Mouse (Mus musculus): Measurements from ENCODE around the gene Gse1. TPM values are rescaled to one million over a fixed set of nuclear protein-coding genes. Genes with fewer than 3 reads are reported as not detected.

The Gse1 gene
- polyA plus RNA-seq, 1 experiment from 2014 or later, result 11.3 TPM

- ATAC-seq (ENCODE audit: low FRiP score, low TSS enrichment), result no peak
These were observed 91.2 kb downstream of the Gse1 start for GRCm38 (mm10) chr8:120319449-120319848.

GRCm38 (mm10) chr8:120320146-120320545 is 91.9 kb downstream of the Gse1 start:
- H3K36me3 ChIP-seq (ENCODE audit: control insufficient read depth, insufficient read depth, low read length), result no peaks in the 10 kb centered on the region
- H3K9me3 ChIP-seq (ENCODE audit: control insufficient read depth, low read length), result no peaks in the 10 kb centered on the region
- no peak overlapping the region for H3K4me3 ChIP-seq (ENCODE audit: low read length)
- H3K27ac ChIP-seq (ENCODE audit: low read depth, low read length), result no peak overlapping the region
- WGBS, result 86% methylated on average over 5 of the region's 5 CpGs
- no peak for ATAC-seq (ENCODE audit: low FRiP score, low TSS enrichment)
- H3K4me1 ChIP-seq (ENCODE audit: control insufficient read depth, insufficient read depth, low read length), result peaks cover 45% of the 10 kb centered on the region
- no peaks in the 10 kb centered on the region for H3K27me3 ChIP-seq (ENCODE audit: control insufficient read depth, insufficient read depth, low read length)
- no peak overlapping the region for H3K4me2 ChIP-seq (replicated peaks; ENCODE audit: low read depth, low read length)
- no peak overlapping the region for H3K9ac ChIP-seq (ENCODE audit: low read depth, low read length)

More at GRCm38 (mm10) chr8:120319449-120319848, 91.2 kb downstream of the Gse1 start:
- no peak overlapping the region for H3K9ac ChIP-seq (ENCODE audit: low read depth, low read length)
- H3K27ac ChIP-seq (ENCODE audit: low read depth, low read length), result no peak overlapping the region
- H3K36me3 ChIP-seq (ENCODE audit: control insufficient read depth, insufficient read depth, low read length), result no peaks in the 10 kb centered on the region
- H3K4me1 ChIP-seq (ENCODE audit: control insufficient read depth, insufficient read depth, low read length), result peaks cover 39% of the 10 kb centered on the region
- H3K4me2 ChIP-seq (replicated peaks; ENCODE audit: low read depth, low read length), result no peak overlapping the region
- no peak overlapping the region for H3K4me3 ChIP-seq (ENCODE audit: low read length)
- no peaks in the 10 kb centered on the region for H3K9me3 ChIP-seq (ENCODE audit: control insufficient read depth, low read length)
- 26% methylated on average over 7 of the region's 7 CpGs for WGBS
- H3K27me3 ChIP-seq (ENCODE audit: control insufficient read depth, insufficient read depth, low read length), result no peaks in the 10 kb centered on the region

- Histone ChIP-seq H3K4me3 (ENCODE audit: low read length) (no peak overlapping the region), H3K27me3 (ENCODE audit: control insufficient read depth, insufficient read depth, low read length) (no peaks in the 10 kb centered on the region), H3K4me1 (ENCODE audit: control insufficient read depth, insufficient read depth, low read length) (peaks cover 50% of the 10 kb centered on the region), H3K9me3 (ENCODE audit: control insufficient read depth, low read length) (no peaks in the 10 kb centered on the region), H3K36me3 (ENCODE audit: control insufficient read depth, insufficient read depth, low read length) (no peaks in the 10 kb centered on the region), H3K4me2 (replicated peaks; ENCODE audit: low read depth, low read length) (no peak overlapping the region), H3K9ac (ENCODE audit: low read depth, low read length) (no peak overlapping the region), H3K27ac (ENCODE audit: low read depth, low read length) (no peak overlapping the region)
- 52% methylated on average over 6 of the region's 6 CpGs for WGBS
- no peak for ATAC-seq (ENCODE audit: low FRiP score, low TSS enrichment)
These were observed 93.5 kb downstream of the Gse1 start for GRCm38 (mm10) chr8:120321724-120322123.

DNA sequence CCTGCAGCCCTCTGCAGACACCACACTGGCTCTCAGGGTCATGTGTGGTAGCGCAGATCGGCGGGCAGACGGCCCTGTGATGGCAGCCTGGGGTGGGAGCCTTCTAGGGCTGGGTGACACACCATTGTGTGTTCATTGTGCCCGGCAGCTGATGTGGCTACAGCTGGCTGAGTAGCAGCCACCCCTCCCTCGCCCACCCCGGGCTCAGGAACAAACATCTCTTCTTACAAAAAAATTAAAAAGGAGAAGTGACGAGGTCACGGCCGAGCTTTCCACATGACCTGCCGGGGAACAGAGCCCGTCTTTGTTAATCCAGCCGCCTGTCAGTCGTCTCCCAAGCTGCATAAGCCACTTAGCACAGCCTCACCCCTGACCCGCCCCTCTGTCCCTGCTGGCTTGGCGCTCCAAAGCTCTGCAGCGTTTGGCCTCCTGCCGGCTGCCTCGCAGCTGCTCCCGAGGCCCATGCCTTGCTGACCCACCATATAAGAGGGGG is 94.7 kb downstream of the Gse1 start:
- 3% methylated on average over 20 of the region's 20 CpGs for WGBS
- 0 out of 2 replicates have a peak, but pooled peaks cover 2% of the 10 kb centered on the region for H3K9me3 ChIP-seq (ENCODE audit: control insufficient read depth, low read length)
- peaks cover 49% of the 10 kb centered on the region for H3K4me1 ChIP-seq (ENCODE audit: control insufficient read depth, insufficient read depth, low read length)
- no peaks in the 10 kb centered on the region for H3K36me3 ChIP-seq (ENCODE audit: control insufficient read depth, insufficient read depth, low read length)
- H3K27me3 ChIP-seq (ENCODE audit: control insufficient read depth, insufficient read depth, low read length), result no peaks in the 10 kb centered on the region
- H3K4me2 ChIP-seq (replicated peaks; ENCODE audit: low read depth, low read length), result peak overlapping the region; percentile 19
- H3K27ac ChIP-seq (ENCODE audit: low read depth, low read length), result no peak overlapping the region
- H3K9ac ChIP-seq (ENCODE audit: low read depth, low read length), result peak overlapping the region; percentile 12; the same call in 1 of the 2 replicates
- no peak overlapping the region for H3K4me3 ChIP-seq (ENCODE audit: low read length)
- ATAC-seq (ENCODE audit: low FRiP score, low TSS enrichment), result peak; percentile 65

DNA sequence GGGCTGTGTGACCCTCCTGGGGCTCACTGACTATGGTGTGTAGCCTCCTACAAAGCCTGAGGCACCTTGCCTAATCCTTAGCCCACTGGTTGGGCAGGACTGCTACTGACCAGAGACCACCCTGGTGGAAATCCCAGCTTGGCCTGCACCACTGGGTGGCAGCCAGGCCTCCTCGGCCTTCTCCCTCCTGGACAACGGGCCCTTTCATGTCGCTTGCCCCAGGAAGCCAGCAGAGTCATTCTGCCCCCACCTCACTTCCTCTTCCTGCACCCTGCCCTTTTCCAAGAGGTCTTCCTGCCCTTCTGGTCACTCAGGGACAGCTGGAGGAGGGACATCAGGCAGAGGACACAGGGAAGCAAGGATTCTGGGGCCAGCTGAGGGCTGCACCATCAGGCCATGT is 96.3 kb downstream of the Gse1 start:
- H3K36me3 ChIP-seq (ENCODE audit: control insufficient read depth, insufficient read depth, low read length), result no peaks in the 10 kb centered on the region
- WGBS, result 31% methylated on average over 3 of the region's 3 CpGs
- no peak overlapping the region for H3K27ac ChIP-seq (ENCODE audit: low read depth, low read length)
- ATAC-seq (ENCODE audit: low FRiP score, low TSS enrichment), result no peak
- no peak overlapping the region for H3K9ac ChIP-seq (ENCODE audit: low read depth, low read length)
- H3K4me2 ChIP-seq (replicated peaks; ENCODE audit: low read depth, low read length), result no peak overlapping the region
- H3K9me3 ChIP-seq (ENCODE audit: control insufficient read depth, low read length), result 0 out of 2 replicates have a peak, but pooled peaks cover 2% of the 10 kb centered on the region
- peaks cover 40% of the 10 kb centered on the region for H3K4me1 ChIP-seq (ENCODE audit: control insufficient read depth, insufficient read depth, low read length)
- H3K4me3 ChIP-seq (ENCODE audit: low read length), result no peak overlapping the region
- H3K27me3 ChIP-seq (ENCODE audit: control insufficient read depth, insufficient read depth, low read length), result no peaks in the 10 kb centered on the region

GRCm38 (mm10) chr8:120325172-120325767 is 97.0 kb downstream of the Gse1 start:
- WGBS, result 71% methylated on average over 5 of the region's 5 CpGs
- Histone ChIP-seq H3K4me2 (replicated peaks; ENCODE audit: low read depth, low read length) (no peak overlapping the region), H3K9ac (ENCODE audit: low read depth, low read length) (no peak overlapping the region), H3K36me3 (ENCODE audit: control insufficient read depth, insufficient read depth, low read length) (no peaks in the 10 kb centered on the region), H3K27ac (ENCODE audit: low read depth, low read length) (no peak overlapping the region), H3K4me3 (ENCODE audit: low read length) (no peak overlapping the region), H3K27me3 (ENCODE audit: control insufficient read depth, insufficient read depth, low read length) (no peaks in the 10 kb centered on the region), H3K9me3 (ENCODE audit: control insufficient read depth, low read length) (0 out of 2 replicates have a peak, but pooled peaks cover 2% of the 10 kb centered on the region), H3K4me1 (ENCODE audit: control insufficient read depth, insufficient read depth, low read length) (peaks cover 37% of the 10 kb centered on the region)
- ATAC-seq (ENCODE audit: low FRiP score, low TSS enrichment), result no peak

DNA sequence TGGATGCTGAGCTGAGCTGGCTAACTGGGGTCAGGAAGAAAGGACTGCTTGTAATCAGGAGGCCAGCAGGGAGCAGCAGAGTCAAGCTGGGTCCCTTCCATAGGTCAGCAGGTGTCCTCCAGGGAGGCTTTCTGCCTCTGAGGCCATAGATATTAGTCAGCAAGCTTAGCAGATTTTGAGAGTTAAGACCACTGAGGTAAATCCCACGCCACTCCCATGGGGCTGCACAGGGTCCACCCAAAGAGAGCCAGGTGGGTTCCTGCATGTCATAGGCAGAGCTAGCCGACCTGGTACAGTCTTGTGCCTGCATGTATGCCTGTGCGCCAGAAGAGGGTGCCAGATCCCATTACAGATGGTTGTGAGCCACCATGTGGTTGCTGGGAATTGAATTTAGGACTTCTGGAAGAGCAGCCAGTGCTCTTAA is 98.9 kb downstream of the Gse1 start:
- Histone ChIP-seq H3K4me3 (ENCODE audit: low read length) (no peak overlapping the region), H3K9me3 (ENCODE audit: control insufficient read depth, low read length) (0 out of 2 replicates have a peak, but pooled peaks cover 2% of the 10 kb centered on the region), H3K4me2 (replicated peaks; ENCODE audit: low read depth, low read length) (no peak overlapping the region), H3K27me3 (ENCODE audit: control insufficient read depth, insufficient read depth, low read length) (no peaks in the 10 kb centered on the region), H3K9ac (ENCODE audit: low read depth, low read length) (no peak overlapping the region), H3K4me1 (ENCODE audit: control insufficient read depth, insufficient read depth, low read length) (peaks cover 40% of the 10 kb centered on the region), H3K36me3 (ENCODE audit: control insufficient read depth, insufficient read depth, low read length) (no peaks in the 10 kb centered on the region), H3K27ac (ENCODE audit: low read depth, low read length) (no peak overlapping the region)
- ATAC-seq (ENCODE audit: low FRiP score, low TSS enrichment), result no peak
- WGBS, result 50% methylated on average over 3 of the region's 3 CpGs

DNA sequence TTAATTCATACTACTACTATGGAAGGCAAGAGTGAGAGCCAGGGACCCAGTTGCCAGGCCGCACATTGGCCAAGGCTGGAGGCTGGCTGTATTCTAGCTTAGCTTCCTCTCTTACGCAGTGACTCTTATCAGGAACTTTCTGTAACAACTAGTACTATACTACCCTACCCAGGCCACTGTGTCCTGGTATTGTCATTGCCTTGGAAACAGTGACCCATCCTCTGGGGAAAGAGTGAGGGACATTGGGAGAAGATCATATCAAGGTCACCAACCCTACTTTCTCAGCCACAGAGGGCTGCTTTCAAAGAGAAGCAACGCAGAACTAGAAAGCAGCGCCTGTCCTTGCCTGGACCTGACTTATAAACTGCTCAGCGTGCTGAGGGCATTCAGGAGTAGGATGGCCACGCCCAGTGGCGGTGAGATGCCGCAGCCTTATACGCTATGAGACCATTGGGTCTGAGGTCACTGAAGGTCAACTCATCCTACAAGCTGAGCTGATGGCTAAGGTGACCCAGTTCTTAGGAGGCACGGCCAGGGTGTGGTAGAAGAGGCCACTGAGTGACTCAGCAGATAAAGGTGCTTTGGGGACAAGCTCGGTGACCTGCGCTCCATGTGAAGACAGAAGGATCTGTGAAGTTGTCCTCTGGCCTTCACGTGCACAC is 100.2 kb downstream of the Gse1 start:
- Histone ChIP-seq H3K27me3 (ENCODE audit: control insufficient read depth, insufficient read depth, low read length) (no peaks in the 10 kb centered on the region), H3K9ac (ENCODE audit: low read depth, low read length) (no peak overlapping the region), H3K36me3 (ENCODE audit: control insufficient read depth, insufficient read depth, low read length) (no peaks in the 10 kb centered on the region), H3K9me3 (ENCODE audit: control insufficient read depth, low read length) (0 out of 2 replicates have a peak, but pooled peaks cover 2% of the 10 kb centered on the region), H3K4me2 (replicated peaks; ENCODE audit: low read depth, low read length) (no peak overlapping the region), H3K4me3 (ENCODE audit: low read length) (no peak overlapping the region), H3K27ac (ENCODE audit: low read depth, low read length) (no peak overlapping the region), H3K4me1 (ENCODE audit: control insufficient read depth, insufficient read depth, low read length) (peaks cover 27% of the 10 kb centered on the region)
- ATAC-seq (ENCODE audit: low FRiP score, low TSS enrichment), result no peak
- 93% methylated on average over 13 of the region's 13 CpGs for whole genome bisulfite sequencing

Measured in kidney, embryonic 14.5 days (tissue).